Mouse (Mus musculus): ENCODE measurements around the gene 1810049J17Rik. TPM values are rescaled to one million over a fixed set of nuclear protein-coding genes. Genes with fewer than 3 reads are reported as not detected.
"Not testable (repeated sequence)": the region's sequence is repeated elsewhere in the genome, so short reads cannot be mapped to it uniquely, and the experiment has no call there.

1810049J17Rik gene
- 0.79 and 1.1 TPM in 2 replicates for polyA plus RNA-seq (2015; fragmentation: Nextera tagmentation; extraction: Ambion mirVana)

DNA sequence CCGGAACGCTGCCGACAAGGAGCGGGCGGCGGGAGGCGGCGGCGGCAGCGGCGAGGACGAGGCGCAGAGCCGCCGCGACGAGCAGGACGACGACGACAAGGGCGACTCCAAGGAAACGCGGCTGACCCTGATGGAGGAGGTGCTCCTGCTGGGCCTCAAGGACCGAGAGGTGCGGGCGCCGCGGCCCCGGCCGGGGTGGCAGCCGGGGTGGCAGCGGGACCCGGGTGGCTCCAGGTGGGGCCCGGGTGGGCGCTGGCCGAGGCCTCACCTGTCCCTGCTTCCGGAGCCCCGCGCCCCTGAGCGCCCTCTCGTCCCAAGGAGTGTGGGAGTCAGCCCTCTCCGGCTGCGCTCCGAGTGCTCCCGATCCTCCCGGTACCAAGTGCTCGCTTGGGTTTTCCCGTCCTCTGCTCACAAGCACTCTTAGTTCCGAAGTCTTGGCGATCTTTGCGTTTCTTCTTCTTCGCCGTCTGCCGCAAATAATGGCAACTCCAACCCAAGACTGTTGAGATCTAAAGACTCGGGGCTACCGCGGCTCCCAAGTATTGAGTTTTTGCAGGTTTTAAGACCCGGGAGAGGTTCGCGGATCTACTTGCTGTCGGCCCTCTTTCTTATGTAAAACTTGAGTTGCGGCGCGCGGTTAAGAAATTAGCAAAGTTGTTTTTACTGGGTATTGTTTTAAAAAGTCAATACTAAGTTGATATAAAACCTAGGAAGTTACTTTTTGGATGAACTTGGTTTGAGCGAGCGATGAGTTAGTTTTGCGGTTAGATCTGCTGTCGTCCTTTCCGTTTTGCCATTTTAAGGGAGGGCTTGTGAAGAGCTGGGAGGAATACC is at the start of gene 1810049J17Rik:
Gene 1810049J17Rik (minus strand): TSS at position 112 of the 834 bp plus-strand sequence.
- under 1% methylated on average over 53 of the region's 70 CpGs for WGBS (ENCODE audit: insufficient replicate concordance)
- TF ChIP-seq CTCF (IDR thresholded peaks at IDR 0.05; ENCODE audit: low read depth) (no peak), EP300 (IDR thresholded peaks at IDR 0.05; ENCODE audit: low read depth) (no peak)
- DNase-seq, result no peak
- H3K27me3 ChIP-seq (ENCODE audit: insufficient read depth, low read length), result 0 out of 2 replicates have a peak, but pooled peaks cover 2% of the 10 kb centered on the region
- H3K27ac ChIP-seq (ENCODE audit: low read depth), result peak within 1 kb of the TSS; percentile 93
- peaks cover 23% of the 10 kb centered on the region for H3K4me1 ChIP-seq (ENCODE audit: insufficient read depth)
- peak within 1 kb of the TSS; percentile 95 for H3K9ac ChIP-seq (replicated peaks)
- H3K9me3 ChIP-seq (ENCODE audit: low read length), result no peaks in the 10 kb centered on the region
- 0 out of 2 replicates have a peak, but pooled peaks cover 3% of the 10 kb centered on the region for H3K36me3 ChIP-seq (replicated peaks; ENCODE audit: insufficient read depth, low read length)
- peak within 1 kb of the TSS; percentile 93 for H3K4me3 ChIP-seq (ENCODE audit: low read depth, low read length)
- peak; percentile 33 for ATAC-seq
- peak within 1 kb of the TSS; percentile 97 for H3K4me2 ChIP-seq (ENCODE audit: low read depth, low read length)

DNA sequence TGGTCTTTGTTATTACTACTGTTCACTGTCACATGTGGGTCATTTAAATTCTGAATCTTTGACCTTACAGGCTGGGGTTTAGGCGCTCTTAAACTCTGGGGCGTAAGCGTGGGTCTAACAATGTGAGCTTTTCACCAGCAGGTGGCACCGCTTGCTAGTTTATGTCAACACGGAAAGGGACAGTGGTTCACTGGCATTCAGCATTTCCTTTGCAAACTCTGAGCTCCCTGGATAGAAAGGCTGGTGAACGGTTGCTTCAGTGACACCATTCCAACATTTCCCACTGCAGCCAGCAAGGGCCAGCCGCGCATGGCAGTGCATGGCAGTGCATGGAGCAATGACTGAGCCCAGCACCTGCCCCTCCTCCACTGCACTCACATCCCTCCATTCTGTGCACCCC is 49.5 kb upstream of the 1810049J17Rik start:
- Histone ChIP-seq H3K27ac (ENCODE audit: low read depth) (no peak overlapping the region), H3K4me2 (ENCODE audit: low read depth, low read length) (no peak overlapping the region), H3K4me1 (ENCODE audit: insufficient read depth) (peaks cover 29% of the 10 kb centered on the region), H3K4me3 (ENCODE audit: low read depth, low read length) (no peak overlapping the region), H3K27me3 (ENCODE audit: insufficient read depth, low read length) (no peaks in the 10 kb centered on the region), H3K9me3 (ENCODE audit: low read length) (no peaks in the 10 kb centered on the region), H3K9ac (replicated peaks) (no peak overlapping the region), H3K36me3 (replicated peaks; ENCODE audit: insufficient read depth, low read length) (no peaks in the 10 kb centered on the region)
- DNase-seq, result peak; percentile 75
- peak; percentile 39 for ATAC-seq
- WGBS (ENCODE audit: insufficient replicate concordance), result 4% methylated on average over 8 of the region's 8 CpGs
- TF ChIP-seq CTCF (IDR thresholded peaks at IDR 0.05; ENCODE audit: low read depth) (peak; percentile 92), EP300 (IDR thresholded peaks at IDR 0.05; ENCODE audit: low read depth) (no peak)

DNA sequence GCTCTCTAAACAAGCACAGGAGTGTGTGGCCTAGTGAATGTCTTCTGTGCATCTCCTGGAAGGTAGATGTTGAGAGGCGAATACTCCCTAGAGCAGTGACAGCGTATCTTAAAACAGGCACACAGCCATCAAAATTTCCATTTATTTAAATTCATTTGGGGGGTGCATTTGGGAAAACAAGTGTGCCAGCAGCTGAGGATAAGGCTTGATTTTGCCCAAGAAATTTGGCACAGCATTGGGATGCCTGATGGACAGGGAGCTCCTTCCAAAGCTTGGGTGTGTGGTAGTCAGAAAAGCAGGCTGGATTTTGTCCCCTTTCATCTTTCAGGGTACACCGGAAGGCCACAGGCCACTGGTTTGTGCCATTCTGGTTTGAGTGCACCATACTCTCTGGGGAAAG is 48.4 kb upstream of the 1810049J17Rik start:
- DNase-seq (no peak), ATAC-seq (no peak)
- peaks cover 26% of the 10 kb centered on the region for H3K4me1 ChIP-seq (ENCODE audit: insufficient read depth)
- H3K4me3 ChIP-seq (ENCODE audit: low read depth, low read length), result no peak overlapping the region
- TF ChIP-seq CTCF (IDR thresholded peaks at IDR 0.05; ENCODE audit: low read depth) (no peak), EP300 (IDR thresholded peaks at IDR 0.05; ENCODE audit: low read depth) (no peak)
- no peak overlapping the region for H3K9ac ChIP-seq (replicated peaks)
- no peaks in the 10 kb centered on the region for H3K9me3 ChIP-seq (ENCODE audit: low read length)
- H3K27me3 ChIP-seq (ENCODE audit: insufficient read depth, low read length), result no peaks in the 10 kb centered on the region
- H3K36me3 ChIP-seq (replicated peaks; ENCODE audit: insufficient read depth, low read length), result no peaks in the 10 kb centered on the region
- H3K4me2 ChIP-seq (ENCODE audit: low read depth, low read length), result no peak overlapping the region
- 88% methylated on average over 3 of the region's 3 CpGs for WGBS (ENCODE audit: insufficient replicate concordance)
- H3K27ac ChIP-seq (ENCODE audit: low read depth), result no peak overlapping the region

DNA sequence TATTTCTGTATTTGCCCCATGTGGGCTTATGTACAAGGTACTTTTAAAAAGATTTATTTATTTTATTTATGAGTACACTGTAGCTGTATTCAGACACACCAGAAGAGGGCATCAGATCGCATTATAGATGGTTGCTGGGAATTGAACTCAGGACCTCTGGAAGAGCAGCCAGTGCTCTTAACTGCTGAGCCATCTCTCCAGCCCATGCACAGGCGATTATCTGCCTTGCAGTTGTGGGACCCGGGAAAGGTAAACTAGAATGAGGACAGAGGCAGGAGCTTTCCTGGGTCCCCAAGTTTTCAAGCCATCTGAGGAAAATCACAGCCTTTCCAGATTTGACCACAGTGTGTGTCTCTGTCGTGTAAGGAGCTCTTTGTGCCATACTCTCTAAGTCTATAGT is 47.2 kb upstream of the 1810049J17Rik start:
- 73% methylated on average over 4 of the region's 4 CpGs for WGBS (ENCODE audit: insufficient replicate concordance)
- DNase-seq, result no peak

DNA sequence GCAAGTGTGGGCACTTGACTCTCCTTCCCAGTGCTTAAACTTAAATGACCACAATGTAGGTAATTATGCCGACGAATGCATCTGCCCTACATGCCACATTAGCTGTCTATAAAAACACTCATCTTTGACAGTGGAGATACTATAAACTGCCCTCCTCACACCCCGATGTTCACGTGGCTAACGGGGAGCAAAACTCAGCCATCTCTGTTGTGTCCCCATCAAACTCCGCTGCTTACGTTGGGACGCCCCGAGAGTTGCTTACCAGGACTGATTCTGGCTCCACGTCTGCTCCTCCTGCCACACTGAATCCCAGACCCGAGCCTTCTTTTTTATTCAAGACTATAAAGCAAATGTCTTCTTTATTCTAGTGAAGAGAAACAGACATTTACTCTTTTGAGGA is 46.7 kb upstream of the 1810049J17Rik start:
- no peaks in the 10 kb centered on the region for H3K27me3 ChIP-seq (ENCODE audit: insufficient read depth, low read length)

More for the DNA sequence above, 47.2 kb upstream of the 1810049J17Rik start:
- H3K4me3 ChIP-seq (ENCODE audit: low read depth, low read length), result no peak overlapping the region
- ATAC-seq, result no peak
- H3K27me3 ChIP-seq (ENCODE audit: insufficient read depth, low read length), result no peaks in the 10 kb centered on the region
- no peak overlapping the region for H3K4me2 ChIP-seq (ENCODE audit: low read depth, low read length)
- TF ChIP-seq CTCF (IDR thresholded peaks at IDR 0.05; ENCODE audit: low read depth) (no peak), EP300 (IDR thresholded peaks at IDR 0.05; ENCODE audit: low read depth) (no peak)
- no peaks in the 10 kb centered on the region for H3K9me3 ChIP-seq (ENCODE audit: low read length)
- H3K4me1 ChIP-seq (ENCODE audit: insufficient read depth), result peaks cover 25% of the 10 kb centered on the region
- no peaks in the 10 kb centered on the region for H3K36me3 ChIP-seq (replicated peaks; ENCODE audit: insufficient read depth, low read length)
- H3K27ac ChIP-seq (ENCODE audit: low read depth), result no peak overlapping the region
- H3K9ac ChIP-seq (replicated peaks), result no peak overlapping the region

DNA sequence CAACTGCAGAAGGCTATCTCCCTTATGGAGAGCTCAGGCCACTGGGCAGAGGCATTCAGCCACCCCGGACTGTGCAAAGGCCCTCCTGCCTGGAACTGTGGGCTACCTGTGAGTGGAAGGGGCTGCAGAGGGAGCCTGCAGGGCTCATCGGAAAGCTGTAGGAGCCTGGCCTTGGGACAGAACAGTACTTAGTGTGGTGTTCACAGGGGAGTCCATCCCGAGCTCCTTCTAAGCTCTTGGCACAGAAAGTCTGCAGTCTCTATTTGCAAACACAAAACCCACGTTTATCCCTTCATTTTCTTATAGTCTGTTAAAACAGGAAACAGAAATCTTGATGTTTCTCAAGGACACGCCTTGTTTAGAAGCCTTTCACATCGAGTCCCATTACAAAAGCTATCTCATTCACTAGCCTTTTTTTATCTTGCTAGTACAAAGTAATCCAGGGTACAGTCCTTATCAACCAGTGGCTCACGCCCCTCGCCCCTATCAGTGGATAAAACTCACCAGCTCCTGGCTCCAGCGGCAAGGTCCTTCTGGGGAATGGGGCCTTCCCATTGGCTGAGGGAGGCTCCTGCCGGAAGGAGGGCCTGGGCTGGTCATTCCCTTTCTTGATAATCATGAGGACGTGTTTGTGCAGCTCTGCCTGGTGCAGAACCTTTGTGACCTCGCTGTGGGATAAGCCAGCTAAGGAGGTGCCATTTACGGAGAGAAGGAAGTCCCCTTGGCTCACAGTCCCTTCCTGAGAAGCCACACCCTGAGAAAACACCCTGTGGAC is 45.8 kb upstream of the 1810049J17Rik start:
- H3K9ac ChIP-seq (replicated peaks), result no peak overlapping the region
- TF ChIP-seq CTCF (IDR thresholded peaks at IDR 0.05; ENCODE audit: low read depth) (no peak), EP300 (IDR thresholded peaks at IDR 0.05; ENCODE audit: low read depth) (peak; percentile 88)
- no peaks in the 10 kb centered on the region for H3K9me3 ChIP-seq (ENCODE audit: low read length)
- H3K27ac ChIP-seq (ENCODE audit: low read depth), result peak overlapping the region; percentile 37
- peak overlapping the region; percentile 59 for H3K4me2 ChIP-seq (ENCODE audit: low read depth, low read length)
- no peaks in the 10 kb centered on the region for H3K36me3 ChIP-seq (replicated peaks; ENCODE audit: insufficient read depth, low read length)
- no peaks in the 10 kb centered on the region for H3K27me3 ChIP-seq (ENCODE audit: insufficient read depth, low read length)
- ATAC-seq (peak; percentile 67), DNase-seq (peak; percentile 53)
- H3K4me3 ChIP-seq (ENCODE audit: low read depth, low read length), result no peak overlapping the region
- H3K4me1 ChIP-seq (ENCODE audit: insufficient read depth), result peaks cover 25% of the 10 kb centered on the region
- 28% methylated on average over 13 of the region's 13 CpGs for WGBS (ENCODE audit: insufficient replicate concordance)

More for the DNA sequence above, 46.7 kb upstream of the 1810049J17Rik start:
- WGBS (ENCODE audit: insufficient replicate concordance), result 82% methylated on average over 11 of the region's 11 CpGs
- no peaks in the 10 kb centered on the region for H3K9me3 ChIP-seq (ENCODE audit: low read length)
- H3K4me1 ChIP-seq (ENCODE audit: insufficient read depth), result peaks cover 25% of the 10 kb centered on the region
- TF ChIP-seq CTCF (IDR thresholded peaks at IDR 0.05; ENCODE audit: low read depth) (no peak), EP300 (IDR thresholded peaks at IDR 0.05; ENCODE audit: low read depth) (no peak)
- H3K27ac ChIP-seq (ENCODE audit: low read depth), result peak overlapping the region; percentile 26; the same call in 1 of the 2 replicates
- no peak overlapping the region for H3K9ac ChIP-seq (replicated peaks)
- DNase-seq, result no peak
- H3K4me2 ChIP-seq (ENCODE audit: low read depth, low read length), result 0 out of 2 replicates have a peak overlapping the region, but pooled peaks have one; percentile 59
- no peak for ATAC-seq
- no peaks in the 10 kb centered on the region for H3K36me3 ChIP-seq (replicated peaks; ENCODE audit: insufficient read depth, low read length)
- no peak overlapping the region for H3K4me3 ChIP-seq (ENCODE audit: low read depth, low read length)

DNA sequence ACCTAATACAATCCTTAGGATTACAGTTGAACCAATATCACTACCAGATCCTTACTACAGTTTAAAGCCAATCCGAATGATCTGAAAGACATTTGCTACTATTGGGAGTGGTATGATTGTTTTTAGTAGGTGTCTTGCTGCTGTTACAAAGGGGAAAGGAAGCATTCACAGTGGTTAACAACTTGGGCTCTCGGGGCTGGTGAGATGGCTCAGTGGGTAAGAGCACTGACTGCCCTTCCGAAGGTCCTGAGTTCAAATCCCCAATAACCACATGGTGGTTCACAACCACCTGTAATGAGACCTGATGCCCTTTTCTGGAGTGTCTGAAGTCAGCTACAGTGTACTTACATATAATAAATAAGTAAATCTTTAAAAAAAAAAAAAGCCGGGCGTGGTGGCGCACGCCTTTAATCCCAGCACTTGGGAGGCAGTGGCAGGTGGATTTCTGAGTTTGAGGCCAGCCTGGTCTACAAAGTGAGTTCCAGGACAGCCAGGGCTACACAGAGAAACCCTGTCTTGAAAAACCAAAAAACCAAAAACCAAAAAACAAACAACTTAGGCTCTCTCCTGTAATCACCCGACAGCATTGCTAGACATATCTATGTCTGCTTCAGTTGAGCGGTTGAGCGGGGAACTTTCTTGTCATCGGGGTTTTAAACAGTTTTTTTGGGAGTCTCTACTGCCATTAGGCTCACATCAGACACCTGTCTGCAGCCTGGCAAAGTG is 45.0 kb upstream of the 1810049J17Rik start:
- DNase-seq; H3K9me3 ChIP-seq (ENCODE audit: low read length); H3K4me3 ChIP-seq (ENCODE audit: low read depth, low read length); ATAC-seq; H3K36me3 ChIP-seq (replicated peaks; ENCODE audit: insufficient read depth, low read length); H3K27me3 ChIP-seq (ENCODE audit: insufficient read depth, low read length); H3K9ac ChIP-seq (replicated peaks): not testable (repeated sequence)
- peaks cover 25% of the 10 kb centered on the region for H3K4me1 ChIP-seq (ENCODE audit: insufficient read depth)
- H3K27ac ChIP-seq (ENCODE audit: low read depth), result peak overlapping the region; percentile 37
- WGBS (ENCODE audit: insufficient replicate concordance), result 74% methylated on average over 11 of the region's 11 CpGs
- peak overlapping the region; percentile 59 for H3K4me2 ChIP-seq (ENCODE audit: low read depth, low read length)

Data from liver, postnatal 0 days (tissue).